Mouse (Mus musculus): Measurements from ENCODE around the gene Ncoa3. TPM values are rescaled to one million over a fixed set of nuclear protein-coding genes. Genes with fewer than 3 reads are reported as not detected.

Ncoa3 gene
- total RNA-seq, 2 experiments from 2014 or later, result 32.5 to 37.9 TPM

GRCm38 (mm10) chr2:166115571-166116277 is 123.3 kb downstream of the Ncoa3 start:
- no peak overlapping the region for H3K27ac ChIP-seq
- no peak overlapping the region for H3K4me3 ChIP-seq
- intact Hi-C loops (cut with DNase I), result no loop called here
- TF ChIP-seq CTCF (IDR thresholded peaks at IDR 0.05), result no peak
- no peak for DNase-seq (ENCODE audit: extremely low spot score in 1 of 2, low spot score in 2 of 2)

- intact Hi-C loops (cut with DNase I), result no loop called here
- no peak for DNase-seq (ENCODE audit: extremely low spot score in 1 of 2, low spot score in 2 of 2)
- H3K4me3 ChIP-seq, result no peak overlapping the region
- no peak overlapping the region for H3K27ac ChIP-seq
- TF ChIP-seq CTCF (IDR thresholded peaks at IDR 0.05), result no peak
Measured at GRCm38 (mm10) chr2:166116278-166116608, 123.8 kb downstream of the Ncoa3 start.

DNA sequence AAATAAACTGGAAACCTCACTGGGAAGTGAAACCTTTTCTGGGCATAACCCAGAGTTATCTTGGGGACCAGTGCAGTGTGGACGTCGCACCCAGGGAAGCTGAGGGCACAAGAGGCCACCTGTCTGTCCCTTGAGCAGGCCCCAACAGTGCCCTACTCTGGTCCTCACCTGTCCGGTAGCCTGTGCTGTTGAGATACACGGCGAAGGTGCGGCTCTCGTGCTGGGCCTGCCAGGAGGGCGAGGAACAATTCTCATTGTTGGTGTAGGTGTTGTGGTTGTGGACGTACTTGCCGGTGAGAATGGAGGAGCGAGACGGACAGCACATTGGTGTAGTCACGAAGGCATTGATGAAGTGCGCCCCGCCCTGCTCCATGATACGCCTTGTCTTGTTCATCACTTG is 124.3 kb downstream of the Ncoa3 start:
- no peak overlapping the region for H3K4me3 ChIP-seq
- TF ChIP-seq CTCF (IDR thresholded peaks at IDR 0.05), result no peak
- no peak for DNase-seq (ENCODE audit: extremely low spot score in 1 of 2, low spot score in 2 of 2)
- no peak overlapping the region for H3K27ac ChIP-seq
- intact Hi-C loops (cut with DNase I), result no loop called here

- H3K4me3 ChIP-seq, result no peak overlapping the region
- no peak overlapping the region for H3K27ac ChIP-seq
- DNase-seq (ENCODE audit: extremely low spot score in 1 of 2, low spot score in 2 of 2), result no peak
- TF ChIP-seq CTCF (IDR thresholded peaks at IDR 0.05), result no peak
- intact Hi-C loops (cut with DNase I), result no loop called here
Measured at GRCm38 (mm10) chr2:166119992-166120391, 127.6 kb downstream of the Ncoa3 start.

DNA sequence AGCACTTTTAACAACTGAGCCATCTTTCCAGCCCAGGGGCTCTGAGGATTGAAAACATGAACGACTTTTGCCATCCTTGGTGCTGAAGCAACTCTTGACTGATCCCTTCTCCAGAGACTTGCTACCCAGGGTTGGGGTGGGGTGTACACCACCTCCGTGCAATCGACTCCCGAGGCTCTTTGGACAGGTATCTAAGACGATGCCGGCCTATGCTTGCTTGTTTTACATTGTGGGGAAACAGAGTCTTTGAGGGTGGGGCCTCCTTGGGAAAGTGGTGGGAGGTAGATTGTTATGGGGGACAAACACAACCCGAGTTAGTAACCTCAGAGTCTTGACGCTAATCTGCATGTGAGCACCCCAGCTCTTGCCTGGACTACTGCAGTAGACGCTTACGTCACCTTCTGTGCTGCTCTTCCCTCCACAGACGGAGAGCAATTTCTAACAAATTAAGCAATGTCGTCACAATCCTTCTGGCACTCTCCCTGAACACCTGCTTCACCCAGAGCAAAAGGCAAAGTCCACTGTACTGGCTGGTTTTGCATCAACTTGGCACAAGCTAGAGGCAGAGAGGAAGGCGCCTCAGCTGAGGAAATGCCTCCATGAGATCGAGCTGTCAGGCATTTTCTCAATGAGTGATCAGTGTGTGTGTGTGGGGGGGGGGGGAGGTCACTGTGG is 129.4 kb downstream of the Ncoa3 start:
- DNase-seq (ENCODE audit: extremely low spot score in 1 of 2, low spot score in 2 of 2), result no peak
- H3K4me3 ChIP-seq, result no peak overlapping the region
- no peak overlapping the region for H3K27ac ChIP-seq
- intact Hi-C loops (cut with DNase I), result no loop called here
- no peak for TF ChIP-seq CTCF (IDR thresholded peaks at IDR 0.05)

DNA sequence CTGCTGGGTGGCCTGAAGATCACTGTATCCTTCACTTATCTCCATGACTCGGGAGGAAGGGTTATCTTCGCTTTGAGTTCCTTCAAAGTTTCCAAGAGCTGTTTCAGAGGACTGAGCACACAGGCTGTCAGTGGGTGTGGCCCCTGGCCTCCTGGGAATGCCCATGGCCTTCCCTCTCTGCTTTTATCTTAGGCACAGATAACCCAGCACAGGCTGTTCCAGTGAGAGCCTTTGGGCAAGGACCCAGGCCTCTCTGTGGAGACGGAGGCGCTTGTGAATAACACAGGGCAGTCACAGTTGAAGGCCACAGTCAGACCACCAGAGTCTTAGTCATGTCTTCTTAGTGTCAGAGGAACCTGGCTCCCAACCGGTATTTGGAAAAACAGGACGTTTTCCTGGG is 130.3 kb downstream of the Ncoa3 start:
- no peak overlapping the region for H3K4me3 ChIP-seq
- H3K27ac ChIP-seq, result no peak overlapping the region
- intact Hi-C loops (cut with DNase I), result no loop called here
- no peak for DNase-seq (ENCODE audit: extremely low spot score in 1 of 2, low spot score in 2 of 2)
- TF ChIP-seq CTCF (IDR thresholded peaks at IDR 0.05), result no peak

Other genes with a start within 250 kb of the Ncoa3 start
- gene Zmynd8, start 93.6 kb upstream of the Ncoa3 start, total RNA-seq (2021), result 100 to 1,000 TPM; 182 to 188 TPM
- gene Sulf2, start 163.0 kb downstream of the Ncoa3 start, total RNA-seq (2021), result 100 to 1,000 TPM; 100 to 102 TPM